Mouse (Mus musculus) midbrain, embryonic 14.5 days (tissue): ENCODE results near the gene C1qtnf7. TPM values are rescaled to one million over a fixed set of nuclear protein-coding genes. Genes with fewer than 3 reads are reported as not detected.
A peak's percentile ranks its signal among the peaks of the same experiment; 100 is the strongest.

Source experiments
- ATAC-seq: fragments of 200-750 bp; cut with Nextera tagmentation; 2 replicates; pipeline ENCODE4 v1.8.0; 2017; ENCODE audit warnings: moderate number of reproducible peaks, moderate library complexity; ENCODE audit not compliant: low FRiP score, low TSS enrichment
- DNase-seq: peaks from one replicate; pipeline ENCODE4 v3.0.0-alpha.2; 2015
- H3K27ac ChIP-seq: fragments of 300-500 bp; sonication (generic); replicated peaks from 2 replicates; pipeline ENCODE4 v1.5.1; 2014; ENCODE audit warnings: mild to moderate bottlenecking, low read depth, low read length, moderate library complexity
- H3K27me3 ChIP-seq: fragments of 300-500 bp; sonication (generic); 2 replicates; pipeline ENCODE4 v1.6.1; 2014; ENCODE audit warnings: low read length, control low read depth, mixed read lengths; ENCODE audit not compliant: control insufficient read depth, insufficient read depth
- H3K36me3 ChIP-seq: fragments of 300-500 bp; sonication (generic); 2 replicates; pipeline ENCODE4 v1.6.1; 2014; ENCODE audit warnings: low read length, control low read depth; ENCODE audit not compliant: control insufficient read depth, insufficient read depth
- H3K4me1 ChIP-seq: fragments of 300-500 bp; sonication (generic); 2 replicates; pipeline ENCODE4 v1.6.1; 2014; ENCODE audit warnings: mild to moderate bottlenecking, antibody characterized with exemption, low read length, control low read depth; ENCODE audit not compliant: control insufficient read depth, insufficient read depth
- H3K4me2 ChIP-seq: fragments of 300-500 bp; sonication (generic); 2 replicates; pipeline ENCODE4 v1.6.1; 2014; ENCODE audit warnings: mild to moderate bottlenecking, low read length, moderate library complexity
- H3K4me3 ChIP-seq: fragments of 300-500 bp; sonication (generic); replicated peaks from 2 replicates; pipeline ENCODE4 v1.5.1; 2014; ENCODE audit warnings: low read depth, low read length
- H3K9ac ChIP-seq: fragments of 300-500 bp; sonication (generic); replicated peaks from 2 replicates; pipeline ENCODE4 v1.6.1; 2014; ENCODE audit warnings: mild to moderate bottlenecking, low read length, moderate library complexity
- H3K9me3 ChIP-seq: fragments of 300-500 bp; sonication (generic); 2 replicates; pipeline ENCODE4 v1.6.1; 2016; ENCODE audit warnings: low read length, control low read depth, mixed read lengths; ENCODE audit not compliant: control insufficient read depth
- WGBS: fragments of 180-500 bp; shearing (Covaris S2); extraction: QIAGEN DNeasy Blood & Tissue Kit; methylation state at CpG from one replicate; pipeline ENCODE4 v1.1.7; 2014; 5-methylcytosine and 5-hydroxymethylcytosine counted together
- polyA plus RNA-seq: library from polyadenylated mRNA; unstranded; fragments of >200 nt; fragmentation: Nextera tagmentation; extraction: Ambion mirVana; gene quantifications from 2 replicates; pipeline ENCODE4 v1.2.1, GENCODE M21; 2014

The C1qtnf7 gene
- polyA plus RNA-seq, 1 experiment from 2014 or later: 2.1 TPM

DNA sequence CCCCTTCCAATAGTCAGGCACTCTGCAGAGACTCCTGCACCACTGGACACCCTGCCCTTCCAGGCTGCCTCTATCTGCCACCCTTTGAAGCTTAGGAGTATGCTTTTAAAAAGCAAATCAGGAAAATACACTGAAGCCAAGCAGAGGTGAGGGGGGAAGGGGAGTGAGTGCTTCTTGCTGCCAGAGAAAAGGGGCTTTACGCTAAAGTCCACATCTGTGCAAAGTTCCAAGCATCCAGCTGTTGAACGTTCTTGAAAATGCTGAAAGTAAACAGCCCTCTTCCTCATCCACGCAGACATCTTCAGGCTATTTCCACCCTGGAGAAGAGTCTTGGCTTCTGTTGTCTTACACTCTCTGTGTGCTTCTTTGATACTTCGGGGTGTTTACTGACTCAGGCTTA is 34.6 kb downstream of the C1qtnf7 start:
- 66% methylated on average over 4 of the region's 4 CpGs for WGBS
- Histone ChIP-seq H3K36me3 (no peaks in the 10 kb centered on the region), H3K4me1 (no peaks in the 10 kb centered on the region), H3K27ac (no peak overlapping the region), H3K4me2 (no peak overlapping the region), H3K9me3 (no peaks in the 10 kb centered on the region), H3K9ac (no peak overlapping the region), H3K4me3 (no peak overlapping the region), H3K27me3 (no peaks in the 10 kb centered on the region)
- DNase-seq: no peak
- no peak for ATAC-seq

DNA sequence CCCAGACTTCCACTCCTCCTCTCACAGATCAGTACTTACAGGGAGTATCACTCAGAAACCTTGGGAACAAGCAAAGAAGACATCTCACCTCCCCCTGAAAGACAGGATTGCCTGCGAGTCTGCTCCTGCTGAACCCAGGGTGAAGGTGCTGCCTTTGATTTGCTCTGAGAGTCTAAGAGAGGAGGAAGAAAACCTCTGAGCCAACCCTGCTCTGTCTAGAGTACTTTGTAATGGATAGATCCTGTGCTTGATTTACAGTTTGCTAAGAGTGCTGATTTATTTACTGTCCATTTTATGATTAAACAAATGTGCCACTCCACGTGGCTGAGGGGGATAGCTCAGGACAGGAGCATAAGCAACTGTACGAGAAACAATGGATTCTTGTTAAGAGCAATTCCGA is 35.1 kb downstream of the C1qtnf7 start:
- DNase-seq: no peak
- no peak for ATAC-seq
- H3K4me1 ChIP-seq: no peaks in the 10 kb centered on the region
- H3K9me3 ChIP-seq: no peaks in the 10 kb centered on the region
- H3K36me3 ChIP-seq: no peaks in the 10 kb centered on the region
- no peak overlapping the region for H3K9ac ChIP-seq
- no peak overlapping the region for H3K4me2 ChIP-seq
- 69% methylated on average over 4 of the region's 4 CpGs for WGBS
- H3K27ac ChIP-seq: no peak overlapping the region
- H3K27me3 ChIP-seq: no peaks in the 10 kb centered on the region
- no peak overlapping the region for H3K4me3 ChIP-seq

DNA sequence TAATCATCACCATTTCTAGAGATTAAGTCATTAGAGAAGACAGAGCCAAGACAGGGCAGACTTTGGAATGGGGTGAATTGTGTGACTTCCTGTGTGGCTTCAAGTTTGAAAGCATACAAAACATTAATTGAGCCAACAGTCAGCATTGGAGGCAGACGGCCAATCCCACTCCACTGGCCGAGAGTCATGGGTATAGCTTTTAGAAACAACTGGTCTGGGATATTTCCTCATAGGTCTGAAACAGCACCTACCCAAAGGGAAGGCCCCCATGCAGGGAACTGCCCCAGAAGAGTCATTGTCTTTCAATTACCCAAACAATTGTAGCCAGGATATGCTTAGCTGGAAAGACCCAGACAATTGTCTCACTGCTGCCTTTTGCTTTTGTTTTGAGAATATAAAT is 39.5 kb downstream of the C1qtnf7 start:
- Histone ChIP-seq H3K27me3 (no peaks in the 10 kb centered on the region), H3K9ac (no peak overlapping the region), H3K4me3 (no peak overlapping the region), H3K36me3 (no peaks in the 10 kb centered on the region), H3K4me1 (no peaks in the 10 kb centered on the region), H3K27ac (no peak overlapping the region), H3K9me3 (no peaks in the 10 kb centered on the region), H3K4me2 (no peak overlapping the region)
- DNase-seq (peak; percentile 7), ATAC-seq (no peak)
- 28% methylated on average over 2 of the region's 2 CpGs for WGBS

DNA sequence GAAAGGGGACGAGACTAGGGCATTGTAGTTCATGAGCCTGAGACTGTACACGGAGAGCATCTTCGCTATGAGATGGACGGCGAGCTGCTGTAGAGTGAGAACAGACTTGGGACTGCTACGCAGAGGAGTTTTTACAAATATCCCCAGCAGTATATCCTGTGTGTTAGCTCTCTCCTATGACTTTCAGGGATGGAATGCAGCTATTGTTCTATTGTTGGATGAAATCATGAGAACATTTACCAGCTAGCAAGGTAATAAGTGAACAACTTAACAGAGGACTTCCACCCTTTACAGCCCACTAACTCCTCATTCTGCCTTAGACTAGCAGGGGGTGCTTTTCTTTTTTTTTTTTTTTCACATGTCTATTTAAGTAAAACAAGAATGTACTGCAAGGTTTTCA is 40.1 kb downstream of the C1qtnf7 start:
- Histone ChIP-seq H3K36me3 (no peaks in the 10 kb centered on the region), H3K4me2 (no peak overlapping the region), H3K27ac (no peak overlapping the region), H3K4me1 (no peaks in the 10 kb centered on the region), H3K27me3 (no peaks in the 10 kb centered on the region), H3K9me3 (no peaks in the 10 kb centered on the region), H3K9ac (no peak overlapping the region), H3K4me3 (no peak overlapping the region)
- no peak for ATAC-seq
- DNase-seq: no peak
- 77% methylated on average over 6 of the region's 6 CpGs for WGBS

DNA sequence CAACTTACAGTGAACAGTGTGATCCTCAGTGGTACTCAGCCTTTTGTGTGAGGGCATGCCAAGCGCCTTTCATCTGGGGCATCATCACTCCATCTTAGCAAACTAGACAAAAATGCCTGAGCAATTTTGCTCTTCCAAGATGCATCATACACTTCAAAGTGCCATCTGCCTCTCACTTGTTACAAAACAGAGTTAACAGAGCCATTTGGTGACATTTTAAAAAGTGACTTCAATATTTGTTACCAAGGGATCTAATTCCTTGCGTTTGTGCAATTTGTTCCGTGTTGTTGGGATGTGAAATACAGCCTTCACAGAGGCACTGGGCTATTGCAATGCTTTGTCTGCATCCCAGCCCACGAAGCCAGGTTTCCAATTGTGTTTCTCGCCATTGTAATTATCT is 42.1 kb downstream of the C1qtnf7 start:
- WGBS: 73% methylated on average over 5 of the region's 5 CpGs

DNA sequence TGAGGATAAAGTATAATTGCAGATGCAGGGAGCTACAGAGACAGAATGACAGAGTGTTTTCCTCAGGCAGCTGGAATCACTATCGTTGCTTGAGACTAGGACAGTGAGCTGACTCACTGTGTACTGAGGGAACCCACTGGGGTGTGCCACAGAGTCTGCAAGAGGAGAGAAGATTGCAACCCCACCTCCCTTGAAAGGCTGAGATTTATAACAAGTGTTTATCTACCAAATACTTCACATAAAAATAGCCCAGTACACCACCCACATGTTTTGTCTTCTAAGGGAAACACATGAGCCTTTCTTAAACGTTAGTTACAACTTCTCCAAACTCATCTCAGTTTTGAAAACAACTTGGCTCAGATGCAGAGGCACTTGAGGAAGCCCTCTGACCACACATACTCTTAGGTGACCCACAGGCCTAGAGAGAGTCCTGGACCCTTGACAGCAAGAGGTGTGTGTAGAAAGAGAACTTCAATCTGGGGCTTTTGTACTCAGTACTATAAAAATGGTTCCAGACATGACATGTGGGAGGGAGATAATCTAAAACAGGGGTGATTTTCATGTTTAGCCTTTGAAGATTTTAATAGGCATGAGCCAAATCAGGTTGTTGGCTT is 46.4 kb downstream of the C1qtnf7 start:
- ATAC-seq: no peak
- no peak for DNase-seq
- no peak overlapping the region for H3K4me3 ChIP-seq
- 63% methylated on average over 2 of the region's 2 CpGs for WGBS
- no peaks in the 10 kb centered on the region for H3K9me3 ChIP-seq
- no peaks in the 10 kb centered on the region for H3K4me1 ChIP-seq
- no peak overlapping the region for H3K27ac ChIP-seq
- no peaks in the 10 kb centered on the region for H3K36me3 ChIP-seq
- no peak overlapping the region for H3K4me2 ChIP-seq
- no peak overlapping the region for H3K9ac ChIP-seq
- no peaks in the 10 kb centered on the region for H3K27me3 ChIP-seq

More for the DNA sequence above, 42.1 kb downstream of the C1qtnf7 start:
- H3K4me3 ChIP-seq: no peak overlapping the region
- no peaks in the 10 kb centered on the region for H3K4me1 ChIP-seq
- no peaks in the 10 kb centered on the region for H3K27me3 ChIP-seq
- H3K4me2 ChIP-seq: no peak overlapping the region
- no peak for ATAC-seq
- no peak overlapping the region for H3K27ac ChIP-seq
- no peaks in the 10 kb centered on the region for H3K9me3 ChIP-seq
- H3K9ac ChIP-seq: no peak overlapping the region
- no peak for DNase-seq
- no peaks in the 10 kb centered on the region for H3K36me3 ChIP-seq

DNA sequence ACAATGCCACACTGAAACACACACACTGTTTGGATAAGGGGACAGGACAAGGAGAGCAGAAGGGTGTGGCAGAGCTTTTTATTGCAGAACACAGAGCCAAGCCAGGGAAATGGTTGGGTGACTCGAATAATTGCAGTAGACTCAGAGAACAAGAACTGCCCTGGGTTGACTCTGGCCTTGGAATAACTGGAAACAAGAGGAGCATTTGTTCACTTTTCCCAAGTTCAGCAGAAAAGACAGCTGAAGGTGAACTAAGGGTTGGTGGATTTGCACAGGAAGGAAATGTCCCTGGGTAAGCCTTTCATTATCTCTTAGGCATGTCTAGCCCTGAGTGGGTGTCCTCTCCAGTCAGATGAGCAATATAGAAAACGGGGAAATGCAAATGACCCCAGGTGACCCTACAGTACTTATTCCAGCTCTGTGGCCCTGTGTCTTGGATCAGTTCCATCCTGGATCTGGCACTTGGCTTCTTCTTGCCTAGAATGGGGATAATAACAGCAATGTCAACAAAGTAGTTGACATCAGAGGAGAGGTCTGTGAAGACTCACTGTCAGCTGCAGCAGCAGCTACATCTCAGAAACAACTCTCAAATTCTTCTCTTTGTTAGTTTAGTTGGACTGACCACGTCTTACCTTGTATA is 54.5 kb downstream of the C1qtnf7 start:
- H3K4me1 ChIP-seq: no peaks in the 10 kb centered on the region
- no peaks in the 10 kb centered on the region for H3K36me3 ChIP-seq
- no peak overlapping the region for H3K27ac ChIP-seq
- no peaks in the 10 kb centered on the region for H3K9me3 ChIP-seq
- H3K27me3 ChIP-seq: no peaks in the 10 kb centered on the region
- H3K4me2 ChIP-seq: no peak overlapping the region
- DNase-seq: no peak
- no peak overlapping the region for H3K9ac ChIP-seq
- ATAC-seq: no peak
- 78% methylated on average over 3 of the region's 3 CpGs for WGBS
- no peak overlapping the region for H3K4me3 ChIP-seq

DNA sequence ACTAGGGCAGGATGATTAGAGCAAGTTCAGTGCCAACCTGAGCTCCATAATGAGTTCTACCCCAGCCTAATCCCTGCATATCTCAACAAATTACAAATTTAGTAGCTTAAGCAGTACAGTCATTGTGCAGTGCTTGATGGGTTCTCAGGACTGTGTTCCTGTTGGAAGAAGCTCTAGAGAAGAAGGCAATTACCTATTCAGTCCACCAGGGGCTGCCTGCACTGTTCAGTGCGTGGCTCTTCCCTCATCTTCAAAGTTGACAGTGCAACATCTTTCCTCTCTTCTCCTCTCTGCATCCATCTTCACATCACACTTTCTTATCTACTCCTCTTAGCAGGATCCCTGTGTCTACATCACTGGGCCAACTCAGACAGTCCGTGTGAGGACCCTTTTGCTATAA is 67.5 kb downstream of the C1qtnf7 start:
- no peaks in the 10 kb centered on the region for H3K36me3 ChIP-seq

More for the DNA sequence above, 67.5 kb downstream of the C1qtnf7 start:
- peak; percentile 66 for DNase-seq
- Histone ChIP-seq H3K27ac (no peak overlapping the region), H3K9ac (no peak overlapping the region), H3K4me1 (peaks cover 13% of the 10 kb centered on the region; the same call in 1 of the 2 replicates), H3K9me3 (no peaks in the 10 kb centered on the region), H3K4me3 (no peak overlapping the region), H3K4me2 (no peak overlapping the region), H3K27me3 (no peaks in the 10 kb centered on the region)
- ATAC-seq: peak; percentile 53; the same call in 1 of the 2 replicates
- WGBS: 29% methylated on average over 2 of the region's 2 CpGs
